ENCODE assay signal across 10 mouse cellular contexts in genomic region chr15:81848301-81848700, GRCm38 (mm10). TPM values are rescaled to one million over a fixed set of nuclear protein-coding genes. Genes with fewer than 3 reads are reported as not detected.
DNase-seq lines count a peak whose midpoint lies in the region; ATAC-seq and TF ChIP-seq lines count a peak whose summit lies in the region.
"Had no signal": no experiment of that assay in that cellular context is flagged by ENCODE, and none has a peak within 500 bp of the region (broad histone marks: within the 10 kb centered on the region; RNA-seq: fewer than 3 reads in every experiment).

No protein-coding gene starts in this region.

- no peak for TF ChIP-seq POLR2A in limb, embryonic 14.5 days (IDR thresholded peaks at IDR 0.05; ENCODE audit: borderline replicate concordance, extremely low read depth, insufficient read depth, insufficient read length)

- DNase-seq in heart, adult 11 months, result peak; percentile 95
- no peak for DNase-seq in heart, postnatal 25 days (ENCODE audit: low spot score)
- DNase-seq in 416B (ENCODE audit: low read depth) (peak; percentile 71), NIH3T3 (ENCODE audit: low read depth) (peak; percentile 82)
- peak; percentile 76 for DNase-seq in embryo, embryonic 10.5 days (ENCODE audit: low spot score)
- DNase-seq in limb, embryonic 14.5 days (ENCODE audit: low spot score), result peak; percentile 49

- H3K4me1 ChIP-seq in limb, embryonic 14.5 days (ENCODE audit: control insufficient read depth, insufficient read depth, low read length), result no peaks in the 10 kb centered on the region
- 0 out of 2 replicates have a peak, but pooled peaks cover 2% of the 10 kb centered on the region for H3K4me1 ChIP-seq in hindbrain, embryonic 12.5 days

- no peaks in the 10 kb centered on the region for H3K27me3 ChIP-seq in limb, embryonic 14.5 days (ENCODE audit: control insufficient read depth, insufficient read depth, low read length)
- no peaks in the 10 kb centered on the region for H3K27me3 ChIP-seq in hindbrain, embryonic 12.5 days
- H3K27me3 ChIP-seq: embryonic facial prominence, embryonic 12.5 days; limb, embryonic 13.5 days had no signal

- no peak overlapping the region for H3K9ac ChIP-seq in limb, embryonic 14.5 days (ENCODE audit: low read depth, low read length, severe bottlenecking)
- H3K9ac ChIP-seq in hindbrain, embryonic 12.5 days, result no peak overlapping the region
- H3K9ac ChIP-seq: embryonic facial prominence, embryonic 12.5 days; limb, embryonic 13.5 days had no signal

- 41% methylated on average over 7 of the region's 7 CpGs for WGBS in limb, embryonic 14.5 days
- 43% methylated on average over 7 of the region's 7 CpGs for WGBS in hindbrain, embryonic 12.5 days

- no peaks in the 10 kb centered on the region for H3K9me3 ChIP-seq in limb, embryonic 14.5 days (ENCODE audit: control insufficient read depth, low read length)
- no peaks in the 10 kb centered on the region for H3K9me3 ChIP-seq in hindbrain, embryonic 12.5 days (replicated peaks)
- H3K9me3 ChIP-seq: embryonic facial prominence, embryonic 12.5 days; limb, embryonic 13.5 days had no signal

- intact Hi-C loops in heart, postnatal 25 days (cut with DNase I), result no loop called here

- H3K4me3 ChIP-seq in limb, embryonic 14.5 days (replicated peaks; ENCODE audit: low read length), result no peak overlapping the region
- H3K4me3 ChIP-seq in hindbrain, embryonic 12.5 days, result no peak overlapping the region
- H3K4me3 ChIP-seq: embryonic facial prominence, embryonic 12.5 days; limb, embryonic 13.5 days had no signal

- peaks cover 63% of the 10 kb centered on the region for H3K36me3 ChIP-seq in limb, embryonic 14.5 days (ENCODE audit: control insufficient read depth, insufficient read depth, low read length)
- H3K36me3 ChIP-seq in hindbrain, embryonic 12.5 days, result peaks cover 41% of the 10 kb centered on the region

- no peak for ATAC-seq in limb, embryonic 14.5 days (ENCODE audit: low FRiP score, low read depth)
- ATAC-seq in neutrophil, adult 5-6 weeks (ENCODE audit: extremely low read depth, insufficient number of reproducible peaks, low FRiP score, poor library complexity, severe bottlenecking), result peak; percentile 73
- no peak for ATAC-seq in hindbrain, embryonic 12.5 days (ENCODE audit: low FRiP score)

- no peak overlapping the region for H3K4me2 ChIP-seq in limb, embryonic 14.5 days (replicated peaks; ENCODE audit: low read depth, low read length, severe bottlenecking)
- H3K4me2 ChIP-seq in hindbrain, embryonic 12.5 days (replicated peaks), result no peak overlapping the region
- H3K4me2 ChIP-seq: embryonic facial prominence, embryonic 12.5 days; limb, embryonic 13.5 days had no signal

- H3K27ac ChIP-seq in limb, embryonic 14.5 days (replicated peaks; ENCODE audit: low read depth, low read length), result no peak overlapping the region
- no peak overlapping the region for H3K27ac ChIP-seq in hindbrain, embryonic 12.5 days
- H3K27ac ChIP-seq: embryonic facial prominence, embryonic 12.5 days; limb, embryonic 13.5 days had no signal

RNA-seq across cellular contexts. Expression of gene Tob2, which starts 10.3 kb away (rescaled TPM):
- 10 to 100 TPM; 66.9 to 95.5 TPM for total RNA-seq in heart, postnatal 25 days (2021)
- polyA plus RNA-seq in limb, embryonic 14.5 days (2012; rRNA removed), result 23.7 and 28.1 TPM in 2 replicates
- polyA plus RNA-seq in limb, embryonic 14.5 days (2014; fragmentation: Nextera tagmentation; extraction: Ambion mirVana), result 23.4 and 24.7 TPM in 2 replicates
- 44.3 and 48.5 TPM in 2 replicates for total RNA-seq in neutrophil, adult 5-6 weeks (2017)
- polyA plus RNA-seq in hindbrain, embryonic 12.5 days (2016; fragmentation: Nextera tagmentation; extraction: Ambion mirVana), result 20.4 and 21.2 TPM in 2 replicates

RNA-seq across cellular contexts. Expression of gene Phf5a, which starts 23.4 kb away (rescaled TPM):
- 10 to 100 TPM; 29.7 to 38.0 TPM for total RNA-seq in heart, postnatal 25 days (2021)
- 91.7 and 96.8 TPM in 2 replicates for polyA plus RNA-seq in limb, embryonic 14.5 days (2012; rRNA removed)
- 159 and 163 TPM in 2 replicates for polyA plus RNA-seq in limb, embryonic 14.5 days (2014; fragmentation: Nextera tagmentation; extraction: Ambion mirVana)
- 42.9 and 65.9 TPM in 2 replicates for total RNA-seq in neutrophil, adult 5-6 weeks (2017)
- 102 and 115 TPM in 2 replicates for polyA plus RNA-seq in hindbrain, embryonic 12.5 days (2016; fragmentation: Nextera tagmentation; extraction: Ambion mirVana)

RNA-seq across cellular contexts. Expression of gene Aco2, which starts 23.8 kb away (rescaled TPM):
- 1,000 to 10,000 TPM; 2,060 to 2,092 TPM for total RNA-seq in heart, postnatal 25 days (2021)
- polyA plus RNA-seq in limb, embryonic 14.5 days (2012; rRNA removed), result 158 and 183 TPM in 2 replicates
- polyA plus RNA-seq in limb, embryonic 14.5 days (2014; fragmentation: Nextera tagmentation; extraction: Ambion mirVana), result 127 and 134 TPM in 2 replicates
- total RNA-seq in neutrophil, adult 5-6 weeks (2017), result 86.2 and 108 TPM in 2 replicates
- polyA plus RNA-seq in hindbrain, embryonic 12.5 days (2016; fragmentation: Nextera tagmentation; extraction: Ambion mirVana), result 193 TPM in 2 replicates

RNA-seq across cellular contexts. Expression of gene Tef, which starts 46.1 kb away (rescaled TPM):
- 100 to 1,000 TPM in 1 of 2 experiments, 10 to 100 TPM in 1; 64.1 to 135 TPM for total RNA-seq in heart, postnatal 25 days (2021)
- polyA plus RNA-seq in limb, embryonic 14.5 days (2012; rRNA removed), result 45.7 and 49.2 TPM in 2 replicates
- 25.5 and 29.3 TPM in 2 replicates for polyA plus RNA-seq in limb, embryonic 14.5 days (2014; fragmentation: Nextera tagmentation; extraction: Ambion mirVana)
- 26.2 and 29.4 TPM in 2 replicates for total RNA-seq in neutrophil, adult 5-6 weeks (2017)
- 30.0 and 31.9 TPM in 2 replicates for polyA plus RNA-seq in hindbrain, embryonic 12.5 days (2016; fragmentation: Nextera tagmentation; extraction: Ambion mirVana)

Comparison
In these comparisons a context has a peak if more than half of its experiments do, and no peak if none do; other contexts are left out.
1. RNA of gene Aco2, which starts 23.8 kb away (total RNA-seq): 2,060 to 2,092 TPM in heart, postnatal 25 days; 86.2 to 108 TPM in neutrophil, adult 5-6 weeks; every median in the first group is over 10 times any median in the second.